In genomic region chr2:180215011-180215461, GRCm38 (mm10) we compare ENCODE assay signal across 9 mouse cellular contexts. TPM values are rescaled to one million over a fixed set of nuclear protein-coding genes. Genes with fewer than 3 reads are reported as not detected.
DNase-seq lines count a peak whose midpoint lies in the region; ATAC-seq and TF ChIP-seq lines count a peak whose summit lies in the region.
"Had no signal": no experiment of that assay in that cellular context is flagged by ENCODE, and none has a peak within 500 bp of the region (broad histone marks: within the 10 kb centered on the region; RNA-seq: fewer than 3 reads in every experiment).

No protein-coding gene starts in this region.

- 83% methylated on average over 8 of the region's 8 CpGs for WGBS in forebrain, embryonic 10.5 days
- WGBS in forebrain, embryonic 13.5 days: 80% methylated on average over 8 of the region's 8 CpGs
- WGBS in spleen, adult 2 months: 83% methylated on average over 8 of the region's 8 CpGs
- WGBS in stomach, embryonic 16.5 days: 14% methylated on average over 8 of the region's 8 CpGs

- H3K9ac ChIP-seq in forebrain, embryonic 13.5 days: no peak overlapping the region
- H3K9ac ChIP-seq in stomach, embryonic 16.5 days (ENCODE audit: low read length): peak overlapping the region; percentile 53
- H3K9ac ChIP-seq: midbrain, embryonic 12.5 days had no signal

- no peak for TF ChIP-seq POLR2A in spleen, adult 2 months (IDR thresholded peaks at IDR 0.05; ENCODE audit: low read depth, low read length)

- peaks cover 48% of the 10 kb centered on the region for H3K4me1 ChIP-seq in forebrain, embryonic 10.5 days
- peaks cover 21% of the 10 kb centered on the region for H3K4me1 ChIP-seq in forebrain, embryonic 13.5 days
- no peaks in the 10 kb centered on the region for H3K4me1 ChIP-seq in spleen, adult 2 months (ENCODE audit: control insufficient read depth, insufficient read depth, insufficient read length)
- peaks cover 59% of the 10 kb centered on the region for H3K4me1 ChIP-seq in stomach, embryonic 16.5 days (ENCODE audit: control insufficient read depth, insufficient read depth, low read length)

- peaks cover 9% of the 10 kb centered on the region; the same call in 1 of the 2 replicates for H3K36me3 ChIP-seq in forebrain, embryonic 10.5 days (replicated peaks)
- H3K36me3 ChIP-seq in forebrain, embryonic 13.5 days (ENCODE audit: poor library complexity, severe bottlenecking): no peaks in the 10 kb centered on the region
- H3K36me3 ChIP-seq in spleen, adult 2 months (ENCODE audit: control insufficient read depth, insufficient read depth, low read length): no peaks in the 10 kb centered on the region
- H3K36me3 ChIP-seq in stomach, embryonic 16.5 days (ENCODE audit: control insufficient read depth, insufficient read depth, low read length): no peaks in the 10 kb centered on the region
- H3K36me3 ChIP-seq: midbrain, embryonic 12.5 days had no signal

- no peaks in the 10 kb centered on the region for H3K27me3 ChIP-seq in forebrain, embryonic 10.5 days (ENCODE audit: poor library complexity, severe bottlenecking)
- no peaks in the 10 kb centered on the region for H3K27me3 ChIP-seq in forebrain, embryonic 13.5 days
- H3K27me3 ChIP-seq in spleen, adult 2 months (ENCODE audit: control insufficient read depth, insufficient read depth, low read length): no peaks in the 10 kb centered on the region
- no peaks in the 10 kb centered on the region for H3K27me3 ChIP-seq in stomach, embryonic 16.5 days (ENCODE audit: control insufficient read depth, insufficient read depth, low read length)
- H3K27me3 ChIP-seq: midbrain, embryonic 12.5 days had no signal

- no peak overlapping the region for H3K4me2 ChIP-seq in forebrain, embryonic 13.5 days
- H3K4me2 ChIP-seq in stomach, embryonic 16.5 days (ENCODE audit: low read depth, low read length): 0 out of 2 replicates have a peak overlapping the region, but pooled peaks have one; percentile 6
- H3K4me2 ChIP-seq: midbrain, embryonic 12.5 days had no signal

- no peak for ATAC-seq in forebrain, embryonic 13.5 days
- no peak for ATAC-seq in stomach, embryonic 16.5 days (ENCODE audit: insufficient read depth, low FRiP score)

- H3K9me3 ChIP-seq in forebrain, embryonic 10.5 days: no peaks in the 10 kb centered on the region
- peaks cover 3% of the 10 kb centered on the region; the same call in 1 of the 2 replicates for H3K9me3 ChIP-seq in forebrain, embryonic 13.5 days (replicated peaks)
- H3K9me3 ChIP-seq in stomach, embryonic 16.5 days (replicated peaks; ENCODE audit: control insufficient read depth, low read length): no peaks in the 10 kb centered on the region
- H3K9me3 ChIP-seq: midbrain, embryonic 12.5 days had no signal

- H3K4me3 ChIP-seq in forebrain, embryonic 10.5 days: no peak overlapping the region
- H3K4me3 ChIP-seq in forebrain, embryonic 13.5 days: no peak overlapping the region
- no peak overlapping the region for H3K4me3 ChIP-seq in spleen, adult 2 months (ENCODE audit: extremely low read depth, insufficient read depth, insufficient read length)
- no peak overlapping the region for H3K4me3 ChIP-seq in stomach, embryonic 16.5 days (replicated peaks; ENCODE audit: low read length)
- H3K4me3 ChIP-seq: midbrain, embryonic 12.5 days had no signal

- DNase-seq in forebrain, embryonic 10.5 days (ENCODE audit: extremely low spot score, low spot score): no peak
- no peak for DNase-seq in spleen, adult 2 months (ENCODE audit: low read depth in 1 of 2, low spot score in 2 of 2)
- DNase-seq in spleen, postnatal 14 days (ENCODE audit: low spot score in 2 of 2): no peak
- DNase-seq in kidney, adult 8-10 months: peak; percentile 72 to 73
- DNase-seq in thymus, postnatal 0 days (ENCODE audit: low spot score): no peak
- no peak for DNase-seq in gastrocnemius, adult 18-20 months (ENCODE audit: low spot score)

- TF ChIP-seq CTCF in spleen, adult 2 months (IDR thresholded peaks at IDR 0.05; ENCODE audit: extremely low read depth, insufficient read depth, insufficient read length, insufficient replicate concordance): no peak

- H3K27ac ChIP-seq in forebrain, embryonic 10.5 days: peak overlapping the region; percentile 22; the same call in 1 of the 2 replicates
- no peak overlapping the region for H3K27ac ChIP-seq in forebrain, embryonic 13.5 days
- 0 out of 2 replicates have a peak overlapping the region, but pooled peaks have one; percentile 0 for H3K27ac ChIP-seq in spleen, adult 2 months (ENCODE audit: insufficient read depth, low read length)
- H3K27ac ChIP-seq in stomach, embryonic 16.5 days (ENCODE audit: low read length): peak overlapping the region; percentile 60
- H3K27ac ChIP-seq: midbrain, embryonic 12.5 days had no signal

RNA-seq across cellular contexts. Expression of gene Lama5, which starts 10.6 kb away (rescaled TPM):
- 10.7 and 11.2 TPM in 2 replicates for polyA plus RNA-seq in forebrain, embryonic 10.5 days (2016; fragmentation: Nextera tagmentation; extraction: Ambion mirVana)
- polyA plus RNA-seq in forebrain, embryonic 13.5 days (2015; fragmentation: Nextera tagmentation; extraction: Ambion mirVana): 3.4 and 5.0 TPM in 2 replicates
- polyA plus RNA-seq in spleen, adult 2 months (2012; rRNA removed): 8.4 and 12.2 TPM in 2 replicates
- polyA plus RNA-seq in stomach, embryonic 16.5 days (2015; fragmentation: Nextera tagmentation; extraction: Ambion mirVana): 61.3 and 64.6 TPM in 2 replicates
- polyA plus RNA-seq in thymus, postnatal 0 days (2015; fragmentation: Nextera tagmentation; extraction: Ambion mirVana): 4.8 and 6.6 TPM in 2 replicates
- total RNA-seq in gastrocnemius, adult 18-20 months (2021): 10 to 100 TPM in 1 of 2 experiments, 1 to 10 TPM in 1; 9.6 to 10.6 TPM

RNA-seq across cellular contexts. Expression of gene Rps21, which starts 42.1 kb away (rescaled TPM):
- 560 and 577 TPM in 2 replicates for polyA plus RNA-seq in forebrain, embryonic 10.5 days (2016; fragmentation: Nextera tagmentation; extraction: Ambion mirVana)
- polyA plus RNA-seq in forebrain, embryonic 13.5 days (2015; fragmentation: Nextera tagmentation; extraction: Ambion mirVana): 483 and 550 TPM in 2 replicates
- polyA plus RNA-seq in spleen, adult 2 months (2012; rRNA removed): 2,793 and 4,124 TPM in 2 replicates
- polyA plus RNA-seq in stomach, embryonic 16.5 days (2015; fragmentation: Nextera tagmentation; extraction: Ambion mirVana): 408 and 537 TPM in 2 replicates
- polyA plus RNA-seq in thymus, postnatal 0 days (2015; fragmentation: Nextera tagmentation; extraction: Ambion mirVana): 928 and 961 TPM in 2 replicates
- 100 to 1,000 TPM; 355 to 460 TPM for total RNA-seq in gastrocnemius, adult 18-20 months (2021)

RNA-seq across cellular contexts. Expression of gene Adrm1, which starts 43.8 kb away (rescaled TPM):
- 271 and 281 TPM in 2 replicates for polyA plus RNA-seq in forebrain, embryonic 10.5 days (2016; fragmentation: Nextera tagmentation; extraction: Ambion mirVana)
- polyA plus RNA-seq in forebrain, embryonic 13.5 days (2015; fragmentation: Nextera tagmentation; extraction: Ambion mirVana): 211 and 220 TPM in 2 replicates
- 88.2 and 124 TPM in 2 replicates for polyA plus RNA-seq in spleen, adult 2 months (2012; rRNA removed)
- polyA plus RNA-seq in stomach, embryonic 16.5 days (2015; fragmentation: Nextera tagmentation; extraction: Ambion mirVana): 154 and 171 TPM in 2 replicates
- 195 TPM in 2 replicates for polyA plus RNA-seq in thymus, postnatal 0 days (2015; fragmentation: Nextera tagmentation; extraction: Ambion mirVana)
- 100 to 1,000 TPM; 114 to 119 TPM for total RNA-seq in gastrocnemius, adult 18-20 months (2021)

RNA-seq across cellular contexts. Expression of gene Cables2, which starts 58.3 kb away (rescaled TPM):
- polyA plus RNA-seq in forebrain, embryonic 10.5 days (2016; fragmentation: Nextera tagmentation; extraction: Ambion mirVana): 9.2 and 12.0 TPM in 2 replicates
- polyA plus RNA-seq in forebrain, embryonic 13.5 days (2015; fragmentation: Nextera tagmentation; extraction: Ambion mirVana): 11.0 and 12.7 TPM in 2 replicates
- polyA plus RNA-seq in spleen, adult 2 months (2012; rRNA removed): 40.9 and 56.9 TPM in 2 replicates
- 4.3 and 4.6 TPM in 2 replicates for polyA plus RNA-seq in stomach, embryonic 16.5 days (2015; fragmentation: Nextera tagmentation; extraction: Ambion mirVana)
- polyA plus RNA-seq in thymus, postnatal 0 days (2015; fragmentation: Nextera tagmentation; extraction: Ambion mirVana): 6.4 and 7.1 TPM in 2 replicates
- 1 to 10 TPM; 8.2 to 9.1 TPM for total RNA-seq in gastrocnemius, adult 18-20 months (2021)

Comparison
In these comparisons a context has a peak if more than half of its experiments do, and no peak if none do; other contexts are left out.
1. DNase-seq: peak in kidney, adult 8-10 months (2 of 2); none in forebrain, embryonic 10.5 days (single experiment), spleen, adult 2 months (0 of 2), spleen, postnatal 14 days (0 of 2), thymus, postnatal 0 days (single experiment) and gastrocnemius, adult 18-20 months (single experiment).